Comparison of ENCODE assay signal across 1 mouse cellular context in genomic region chr12:59065776-59066175, GRCm38 (mm10).
TF ChIP-seq lines count a peak whose summit lies in the region.

No protein-coding gene starts in this region.

TF ChIP-seq in CH12.LX, 34 proteins besides CTCF, POLR2A, EP300 and RAD21:
- no peak for TF ChIP-seq USF2 (conservative IDR thresholded peaks at IDR 0.05; ENCODE audit: low read depth, low read length)
- TF ChIP-seq POLR2AphosphoS2 (IDR thresholded peaks at IDR 0.05; ENCODE audit: low read depth, low read length), result no peak
- no peak for TF ChIP-seq IRF4 (IDR thresholded peaks at IDR 0.05; ENCODE audit: low read depth, low read length)
- TF ChIP-seq PAX5 (IDR thresholded peaks at IDR 0.05; ENCODE audit: low read length), result no peak
- TF ChIP-seq ETS1 (conservative IDR thresholded peaks at IDR 0.05; ENCODE audit: low read depth, low read length), result no peak
- no peak for TF ChIP-seq TCF12 (IDR thresholded peaks at IDR 0.05; ENCODE audit: low read depth, low read length)
